In the genomic region with DNA sequence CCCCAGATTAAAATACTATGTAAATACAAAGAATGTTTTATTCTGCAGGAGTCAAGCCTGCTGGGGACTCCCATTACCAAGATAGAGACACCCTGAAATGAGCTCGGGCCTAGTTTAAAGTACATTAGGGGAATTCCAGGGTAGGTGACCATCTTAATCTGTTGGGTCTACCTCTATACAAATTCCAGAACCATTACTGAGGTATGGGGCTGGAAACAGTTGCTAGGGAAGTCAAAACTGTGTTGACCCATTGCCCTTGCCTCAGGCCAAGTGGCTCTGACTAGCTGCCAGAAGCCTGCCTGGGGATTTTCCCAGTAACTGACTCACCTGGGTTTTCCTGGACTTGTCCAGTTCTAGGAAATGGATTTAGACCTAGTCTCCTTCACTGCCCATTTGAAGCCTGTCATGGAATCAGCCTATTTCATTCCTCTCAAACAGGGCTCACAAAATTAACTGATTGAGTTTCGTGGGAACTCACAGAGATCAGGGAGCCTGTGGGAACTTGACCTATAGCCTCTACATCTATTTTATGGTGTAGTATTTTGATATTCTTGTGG, we compare ENCODE assay signal across 5 mouse cellular contexts.
DNase-seq lines count a peak whose midpoint lies in the region.

No protein-coding gene starts in this region.

- peak; percentile 30 for DNase-seq in 3134 (ENCODE audit: extremely low read depth, insufficient read length, low spot score)
- peak; percentile 32 for DNase-seq in NIH3T3 (ENCODE audit: low read depth)
- DNase-seq in fibroblast of lung, adult 2 months (ENCODE audit: low read depth), result peak; percentile 9
- DNase-seq in kidney, adult 18-20 months, result peak; percentile 8
- peak; percentile 12 to 21 for DNase-seq in kidney, adult 8-10 months

Comparison
In these comparisons a context has a peak if more than half of its experiments do, and no peak if none do; other contexts are left out.
1. Peak in every context shown above with its lines: DNase-seq.